ENCODE assay signal across 23 mouse cellular contexts in genomic region chr10:41537226-41537982, GRCm38 (mm10). TPM values are rescaled to one million over a fixed set of nuclear protein-coding genes. Genes with fewer than 3 reads are reported as not detected.
DNase-seq lines count a peak whose midpoint lies in the region; ATAC-seq lines count a peak whose summit lies in the region.
"Had no signal": no experiment of that assay in that cellular context is flagged by ENCODE, and none has a peak within 500 bp of the region (broad histone marks: within the 10 kb centered on the region; RNA-seq: fewer than 3 reads in every experiment).

No protein-coding gene starts in this region.

- H3K9me3 ChIP-seq in midbrain, embryonic 12.5 days, result no peaks in the 10 kb centered on the region
- H3K9me3 ChIP-seq in midbrain, embryonic 15.5 days, result no peaks in the 10 kb centered on the region
- H3K9me3 ChIP-seq: embryonic facial prominence, embryonic 12.5 days; embryonic facial prominence, embryonic 15.5 days; hindbrain, embryonic 12.5 days; hindbrain, embryonic 15.5 days had no signal

- H3K9ac ChIP-seq in midbrain, embryonic 12.5 days (replicated peaks), result no peak overlapping the region
- no peak overlapping the region for H3K9ac ChIP-seq in midbrain, embryonic 15.5 days
- H3K9ac ChIP-seq: embryonic facial prominence, embryonic 12.5 days; embryonic facial prominence, embryonic 15.5 days; forebrain, postnatal 0 days; hindbrain, embryonic 12.5 days; hindbrain, embryonic 15.5 days had no signal

- 29% methylated on average over 4 of the region's 4 CpGs for WGBS in midbrain, embryonic 12.5 days
- 27% methylated on average over 4 of the region's 4 CpGs for WGBS in midbrain, embryonic 15.5 days

- no peak overlapping the region for H3K4me2 ChIP-seq in midbrain, embryonic 12.5 days (replicated peaks)
- no peak overlapping the region for H3K4me2 ChIP-seq in midbrain, embryonic 15.5 days
- H3K4me2 ChIP-seq: embryonic facial prominence, embryonic 12.5 days; embryonic facial prominence, embryonic 15.5 days; hindbrain, embryonic 12.5 days; hindbrain, embryonic 15.5 days had no signal

- 0 out of 2 replicates have a peak, but pooled peaks cover 4% of the 10 kb centered on the region for H3K4me1 ChIP-seq in midbrain, embryonic 12.5 days
- no peaks in the 10 kb centered on the region for H3K4me1 ChIP-seq in midbrain, embryonic 15.5 days
- H3K4me1 ChIP-seq: embryonic facial prominence, embryonic 12.5 days; embryonic facial prominence, embryonic 15.5 days; hindbrain, embryonic 12.5 days; hindbrain, embryonic 15.5 days had no signal

- peaks cover 45% of the 10 kb centered on the region; the same call in 1 of the 2 replicates for H3K36me3 ChIP-seq in midbrain, embryonic 12.5 days
- 0 out of 2 replicates have a peak, but pooled peaks cover 11% of the 10 kb centered on the region for H3K36me3 ChIP-seq in midbrain, embryonic 15.5 days (replicated peaks)

- ATAC-seq in midbrain, embryonic 12.5 days (ENCODE audit: low FRiP score, low read depth), result peak; percentile 63
- ATAC-seq in midbrain, embryonic 15.5 days (replicated peaks), result no peak
- ATAC-seq: forebrain, embryonic 14.5 days; forebrain, postnatal 0 days had no signal

- no peak overlapping the region for H3K4me3 ChIP-seq in midbrain, embryonic 12.5 days
- H3K4me3 ChIP-seq in midbrain, embryonic 15.5 days, result no peak overlapping the region
- H3K4me3 ChIP-seq: embryonic facial prominence, embryonic 12.5 days; embryonic facial prominence, embryonic 15.5 days; hindbrain, embryonic 12.5 days; hindbrain, embryonic 15.5 days had no signal

- peaks cover 27% of the 10 kb centered on the region for H3K27me3 ChIP-seq in midbrain, embryonic 12.5 days
- no peaks in the 10 kb centered on the region for H3K27me3 ChIP-seq in midbrain, embryonic 15.5 days (replicated peaks)
- H3K27me3 ChIP-seq: embryonic facial prominence, embryonic 12.5 days; embryonic facial prominence, embryonic 15.5 days; hindbrain, embryonic 12.5 days; hindbrain, embryonic 15.5 days had no signal

- peak; percentile 55 for DNase-seq in heart, adult 11 months
- no peak for DNase-seq in heart, adult 8-10 months (ENCODE audit: low spot score)
- DNase-seq in retina, postnatal 1 day, result peak; percentile 36
- no peak for DNase-seq in retina, embryonic 14.5 days (ENCODE audit: low spot score)
- DNase-seq in gastrocnemius, postnatal 4 days (ENCODE audit: low spot score in 2 of 2), result no peak
- DNase-seq: adrenal gland, adult 8-10 months; adrenal gland, postnatal 25 days; cerebellum, adult 11 months; cerebellum, adult 2 months; cerebellum, adult 9-11 months; cerebellum, postnatal 25 days; forebrain, postnatal 0 days; gastrocnemius, postnatal 25 days had no signal

- H3K27ac ChIP-seq in midbrain, embryonic 12.5 days (replicated peaks), result 0 out of 2 replicates have a peak overlapping the region, but pooled peaks have one; percentile 15
- H3K27ac ChIP-seq in midbrain, embryonic 15.5 days, result no peak overlapping the region
- H3K27ac ChIP-seq: embryonic facial prominence, embryonic 12.5 days; embryonic facial prominence, embryonic 15.5 days; hindbrain, embryonic 12.5 days; hindbrain, embryonic 15.5 days had no signal

RNA-seq across cellular contexts. Expression of gene Cd164, which starts 18.2 kb away (rescaled TPM):
- 100 to 1,000 TPM; 143 to 147 (median 145) TPM for total RNA-seq in heart, adult 8-10 months (2022)
- polyA plus RNA-seq in midbrain, embryonic 12.5 days (2016; fragmentation: Nextera tagmentation; extraction: Ambion mirVana), result 87.1 and 89.3 TPM in 2 replicates
- polyA plus RNA-seq in midbrain, embryonic 15.5 days (2015; fragmentation: Nextera tagmentation; extraction: Ambion mirVana), result 43.8 and 48.7 TPM in 2 replicates
- total RNA-seq in gastrocnemius, postnatal 4 days (2021), result 100 to 1,000 TPM; 221 to 227 TPM

RNA-seq across cellular contexts. Expression of gene Ppil6, which starts 47.2 kb away (rescaled TPM):
- total RNA-seq in heart, adult 8-10 months (2022), result 1 to 10 TPM in 2 of 4 experiments, under 1 TPM in 2; 0.78 to 1.4 (median 1.1) TPM
- polyA plus RNA-seq in midbrain, embryonic 12.5 days (2016; fragmentation: Nextera tagmentation; extraction: Ambion mirVana), result 0.73 and 1.5 TPM in 2 replicates
- 3.2 and 3.3 TPM in 2 replicates for polyA plus RNA-seq in midbrain, embryonic 15.5 days (2015; fragmentation: Nextera tagmentation; extraction: Ambion mirVana)
- not detected for total RNA-seq in gastrocnemius, postnatal 4 days (2021)
- total RNA-seq: ES-E14; gastrocnemius, adult 8-10 months; gastrocnemius, postnatal 25 days; granulocyte monocyte progenitor cell, adult 5-6 weeks had no signal

RNA-seq across cellular contexts. Expression of gene Smpd2, which starts 47.2 kb away (rescaled TPM):
- total RNA-seq in heart, adult 8-10 months (2022), result 10 to 100 TPM; 30.1 to 40.2 (median 34.8) TPM
- polyA plus RNA-seq in midbrain, embryonic 12.5 days (2016; fragmentation: Nextera tagmentation; extraction: Ambion mirVana), result 48.2 and 53.1 TPM in 2 replicates
- 38.8 and 41.6 TPM in 2 replicates for polyA plus RNA-seq in midbrain, embryonic 15.5 days (2015; fragmentation: Nextera tagmentation; extraction: Ambion mirVana)
- total RNA-seq in gastrocnemius, postnatal 4 days (2021), result 10 to 100 TPM; 18.7 to 21.4 TPM

Comparison
In these comparisons a context has a peak if more than half of its experiments do, and no peak if none do; other contexts are left out.
1. DNase-seq: peak in heart, adult 11 months (single experiment) and retina, postnatal 1 day (single experiment); none in heart, adult 8-10 months (single experiment), retina, embryonic 14.5 days (single experiment) and gastrocnemius, postnatal 4 days (0 of 2).